Mouse (Mus musculus) heart, adult 9 months (tissue): ENCODE measurements at regions not wholly inside any gene's neighbourhood (a gene's known extent, or its start where the extent isn't known, plus 50 kb on each side); places are given as distances from the start of the nearest gene placed in this dataset.

Experiments
- DNase-seq, 2 experiments: peaks; one replicate each; pipeline ENCODE4 v3.0.0; 2022; ENCODE audit warnings: low spot score in 2 of 2

GRCm38 (mm10) chr7:129441085-129441617 lies 150.5 kb upstream of the Wdr11 start:
- no peak for DNase-seq

- DNase-seq: peak in 1 of 2 experiments; percentile 0
Observed at GRCm38 (mm10) chr7:129469496-129469895, 122.2 kb upstream of the Wdr11 start.

GRCm38 (mm10) chr7:129483736-129484135 lies 107.9 kb upstream of the Wdr11 start:
- no peak for DNase-seq

GRCm38 (mm10) chr7:129506894-129507293 lies 84.8 kb upstream of the Wdr11 start:
- peak in 1 of 2 experiments; percentile 3 for DNase-seq

- DNase-seq: no peak
Observed at GRCm38 (mm10) chr7:129509631-129510132, 82.0 kb upstream of the Wdr11 start.

- DNase-seq: no peak
Observed at GRCm38 (mm10) chr7:129514619-129515018, 77.0 kb upstream of the Wdr11 start.

GRCm38 (mm10) chr7:129524369-129524915 lies 67.2 kb upstream of the Wdr11 start:
- DNase-seq: no peak

GRCm38 (mm10) chr7:129525985-129526384 lies 65.7 kb upstream of the Wdr11 start:
- no peak for DNase-seq

- DNase-seq: no peak
Observed at GRCm38 (mm10) chr7:129528263-129528662, 63.4 kb upstream of the Wdr11 start.

GRCm38 (mm10) chr7:129533366-129533905 lies 58.2 kb upstream of the Wdr11 start:
- DNase-seq: no peak
